7 mouse cellular contexts compared by ENCODE assay signal in genomic region chr14:21848166-21849154, GRCm38 (mm10). TPM values are rescaled to one million over a fixed set of nuclear protein-coding genes. Genes with fewer than 3 reads are reported as not detected.
DNase-seq lines count a peak whose midpoint lies in the region; ATAC-seq lines count a peak whose summit lies in the region.

Gene Comtd1, minus strand, starts transcription at chr14:21848977.

- H3K27me3 ChIP-seq in intestine, embryonic 16.5 days (replicated peaks; ENCODE audit: control insufficient read depth, insufficient read depth, low read length) = no peaks in the 10 kb centered on the region
- H3K27me3 ChIP-seq in midbrain, embryonic 11.5 days (ENCODE audit: control insufficient read depth, insufficient read depth, low read length) = no peaks in the 10 kb centered on the region

- ATAC-seq in intestine, embryonic 16.5 days = peak; percentile 90
- ATAC-seq in midbrain, embryonic 11.5 days (ENCODE audit: low FRiP score) = peak; percentile 91

- peaks cover 15% of the 10 kb centered on the region for H3K4me1 ChIP-seq in intestine, embryonic 16.5 days (ENCODE audit: control insufficient read depth, insufficient read depth, low read length)
- peaks cover 12% of the 10 kb centered on the region for H3K4me1 ChIP-seq in midbrain, embryonic 11.5 days (ENCODE audit: control insufficient read depth, insufficient read depth, low read length)

- intact Hi-C loops in left cerebral cortex, postnatal 36 days (cut with DNase I) = loop anchor here (2.0 to 10.0 kb wide), 5 partner anchors 14 to 726 kb away; partner anchors contain the start of genes Dusp13 and Samd8

- peak within 1 kb of the TSS; percentile 86 for H3K27ac ChIP-seq in intestine, embryonic 16.5 days (ENCODE audit: low read length)
- no peak within 1 kb of the TSS for H3K27ac ChIP-seq in midbrain, embryonic 11.5 days (ENCODE audit: low read depth, low read length)

- peak within 1 kb of the TSS; percentile 99 for H3K4me2 ChIP-seq in intestine, embryonic 16.5 days (ENCODE audit: low read depth, low read length)
- peak within 1 kb of the TSS; percentile 98 for H3K4me2 ChIP-seq in midbrain, embryonic 11.5 days

- H3K36me3 ChIP-seq in intestine, embryonic 16.5 days (ENCODE audit: control insufficient read depth, insufficient read depth, low read length) = 0 out of 2 replicates have a peak, but pooled peaks cover 2% of the 10 kb centered on the region
- H3K36me3 ChIP-seq in midbrain, embryonic 11.5 days (ENCODE audit: control insufficient read depth, insufficient read depth, low read length) = 0 out of 2 replicates have a peak, but pooled peaks cover 5% of the 10 kb centered on the region

- H3K9me3 ChIP-seq in intestine, embryonic 16.5 days (ENCODE audit: control insufficient read depth, low read length) = no peaks in the 10 kb centered on the region
- no peaks in the 10 kb centered on the region for H3K9me3 ChIP-seq in midbrain, embryonic 11.5 days (ENCODE audit: control insufficient read depth, low read length)

- peak within 1 kb of the TSS; percentile 81 for H3K4me3 ChIP-seq in intestine, embryonic 16.5 days (ENCODE audit: low read length)
- peak within 1 kb of the TSS; percentile 61 for H3K4me3 ChIP-seq in midbrain, embryonic 11.5 days (ENCODE audit: low read depth, low read length)

- H3K9ac ChIP-seq in intestine, embryonic 16.5 days (ENCODE audit: low read depth, low read length) = peak within 1 kb of the TSS; percentile 85
- peak within 1 kb of the TSS; percentile 72 for H3K9ac ChIP-seq in midbrain, embryonic 11.5 days (ENCODE audit: low read length)

- under 1% methylated on average over 49 of the region's 51 CpGs for WGBS in intestine, embryonic 16.5 days
- WGBS in midbrain, embryonic 11.5 days = under 1% methylated on average over 51 of the region's 51 CpGs

- peak; percentile 96 for DNase-seq in adrenal gland, adult 2 months
- DNase-seq in embryo, embryonic 11.5 days (ENCODE audit: low read depth, low spot score) = peak; percentile 92
- DNase-seq in gastrocnemius, postnatal 4 days (ENCODE audit: low spot score in 2 of 2) = peak; percentile 90 to 93
- peak; percentile 94 to 96 for DNase-seq in left cerebral cortex, postnatal 36 days (ENCODE audit: low spot score in 2 of 2)
- DNase-seq in midbrain, embryonic 11.5 days (ENCODE audit: low spot score, missing footprints) = peak; percentile 99
- DNase-seq in skeletal muscle tissue, adult 2 months (ENCODE audit: low read depth, low spot score) = peak; percentile 95

RNA-seq across cellular contexts. Expression of gene Comtd1, which starts in this region (rescaled TPM):
- 10 to 100 TPM; 59.2 to 77.6 TPM for total RNA-seq in adrenal gland, adult 2 months (2021)
- polyA plus RNA-seq in adrenal gland, adult 2 months (2012; rRNA removed) = 81.6 and 83.0 TPM in 2 replicates
- 10 to 100 TPM; 10.3 to 13.9 TPM for total RNA-seq in gastrocnemius, postnatal 4 days (2021)
- 88.2 and 89.1 TPM in 2 replicates for polyA plus RNA-seq in intestine, embryonic 16.5 days (2015; fragmentation: Nextera tagmentation; extraction: Ambion mirVana)
- 10 to 100 TPM; 25.5 to 31.1 TPM for total RNA-seq in left cerebral cortex, postnatal 36 days (2021)
- 11.8 and 12.6 TPM in 2 replicates for polyA plus RNA-seq in midbrain, embryonic 11.5 days (2014; fragmentation: Nextera tagmentation; extraction: Ambion mirVana)
